Mouse (Mus musculus): ENCODE results near the gene Cobl. TPM values are rescaled to one million over a fixed set of nuclear protein-coding genes. Genes with fewer than 3 reads are reported as not detected.

Cobl gene
- polyA plus RNA-seq, 1 experiment from 2014 or later, result 0.93 TPM

DNA sequence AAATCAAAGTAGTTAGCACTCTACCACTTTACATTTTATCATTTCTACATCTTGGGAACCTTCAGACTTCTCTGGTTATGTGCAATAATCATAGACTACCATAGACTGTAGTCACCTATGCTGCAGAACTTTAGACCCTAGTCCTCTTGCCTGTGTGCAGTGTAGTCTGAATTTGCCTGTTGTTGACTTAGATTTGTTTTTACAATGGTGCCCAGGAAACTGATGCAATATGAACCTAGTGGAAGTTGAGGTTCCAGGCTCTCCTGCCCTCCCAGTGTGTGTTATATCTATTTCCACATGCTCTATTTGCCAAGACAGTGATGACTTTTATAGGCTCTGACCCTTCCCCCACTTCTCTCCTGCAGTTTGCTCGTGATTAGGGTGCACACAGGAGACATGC lies 274.3 kb downstream of the Cobl start:
- Histone ChIP-seq H3K4me2 (ENCODE audit: low read depth, low read length) (no peak overlapping the region), H3K36me3 (replicated peaks; ENCODE audit: insufficient read depth, low read length) (no peaks in the 10 kb centered on the region), H3K4me3 (ENCODE audit: low read depth, low read length) (no peak overlapping the region), H3K4me1 (ENCODE audit: insufficient read depth) (0 out of 2 replicates have a peak, but pooled peaks cover 2% of the 10 kb centered on the region), H3K27ac (ENCODE audit: low read depth) (peak overlapping the region; percentile 79), H3K27me3 (ENCODE audit: insufficient read depth, low read length) (no peaks in the 10 kb centered on the region), H3K9me3 (ENCODE audit: low read length) (no peaks in the 10 kb centered on the region), H3K9ac (replicated peaks) (no peak overlapping the region)
- WGBS (ENCODE audit: insufficient replicate concordance), result 32% methylated on average over 1 of the region's 1 CpGs
- no peak for DNase-seq
- TF ChIP-seq EP300 (IDR thresholded peaks at IDR 0.05; ENCODE audit: low read depth), result peak; percentile 80
- no peak for TF ChIP-seq CTCF (IDR thresholded peaks at IDR 0.05; ENCODE audit: low read depth)
- peak; percentile 98 for ATAC-seq
